Mouse (Mus musculus) urinary bladder, postnatal 10 days (tissue): ENCODE data around the gene Ist1.

Experiments used
- DNase-seq: peaks from one replicate; pipeline ENCODE4 v3.0.0; 2022; ENCODE audit warnings: low spot score

The Ist1 gene

GRCm38 (mm10) chr8:109693146-109693900 lies at the start of gene Ist1:
Ist1 (minus strand) TSS chr8:109693260.
- DNase-seq: peak; percentile 95

GRCm38 (mm10) chr8:109738049-109738380 lies 45.0 kb upstream of the Ist1 start:
- no peak for DNase-seq

- peak; percentile 66 for DNase-seq
Observed at GRCm38 (mm10) chr8:109737237-109738048, 44.4 kb upstream of the Ist1 start, which contains the start of gene Atxn1l. Atxn1l (minus strand) TSS chr8:109737739.

- no peak for DNase-seq
Observed at GRCm38 (mm10) chr8:109736819-109737218, 43.8 kb upstream of the Ist1 start.

- DNase-seq: no peak
Observed at GRCm38 (mm10) chr8:109734018-109734417, 41.0 kb upstream of the Ist1 start.

GRCm38 (mm10) chr8:109731012-109731411 lies 38.0 kb upstream of the Ist1 start:
- no peak for DNase-seq

GRCm38 (mm10) chr8:109725106-109725505 lies 32.0 kb upstream of the Ist1 start:
- DNase-seq: no peak

- no peak for DNase-seq
Observed at GRCm38 (mm10) chr8:109714961-109715360, 21.9 kb upstream of the Ist1 start.

GRCm38 (mm10) chr8:109712521-109712920 lies 19.5 kb upstream of the Ist1 start:
- DNase-seq: no peak

GRCm38 (mm10) chr8:109707921-109708320 lies 14.9 kb upstream of the Ist1 start:
- no peak for DNase-seq

GRCm38 (mm10) chr8:109706874-109707237 lies 13.8 kb upstream of the Ist1 start:
- peak; percentile 60 for DNase-seq

- no peak for DNase-seq
Observed at GRCm38 (mm10) chr8:109706076-109706873, 13.2 kb upstream of the Ist1 start.

- peak; percentile 60 for DNase-seq
Observed at GRCm38 (mm10) chr8:109705320-109706075, 12.4 kb upstream of the Ist1 start, which contains the start of gene Zfp821. Zfp821 (plus strand) TSS chr8:109705546.

GRCm38 (mm10) chr8:109704565-109705319 lies 11.7 kb upstream of the Ist1 start:
- no peak for DNase-seq

GRCm38 (mm10) chr8:109698477-109698876 lies 5.4 kb upstream of the Ist1 start:
- no peak for DNase-seq

GRCm38 (mm10) chr8:109697754-109698153 lies 4.7 kb upstream of the Ist1 start:
- DNase-seq: no peak

GRCm38 (mm10) chr8:109694154-109694553 lies 1.1 kb upstream of the Ist1 start:
- DNase-seq: no peak

- no peak for DNase-seq
Observed at GRCm38 (mm10) chr8:109692443-109693145, 466 bp downstream of the Ist1 start.

- no peak for DNase-seq
Observed at GRCm38 (mm10) chr8:109691769-109692168, 1.3 kb downstream of the Ist1 start.

GRCm38 (mm10) chr8:109687248-109687647 lies 5.8 kb downstream of the Ist1 start:
- no peak for DNase-seq
